Mouse (Mus musculus): ENCODE data around the gene Tspan8.
"Not testable (repeated sequence)": the region's sequence is repeated elsewhere in the genome, so short reads cannot be mapped to it uniquely, and the experiment has no call there.

The Tspan8 gene

GRCm38 (mm10) chr10:115816511-115816910, at the start of gene Tspan8:
TSS of gene Tspan8 (plus strand) at chr10:115816832.
- no peak for ATAC-seq (ENCODE audit: low TSS enrichment)

- ATAC-seq (ENCODE audit: low TSS enrichment), result no peak
These were observed 46.6 kb upstream of the Tspan8 start for GRCm38 (mm10) chr10:115770032-115770431.

GRCm38 (mm10) chr10:115774451-115774850, 42.2 kb upstream of the Tspan8 start:
- ATAC-seq (ENCODE audit: low TSS enrichment), result no peak

- ATAC-seq (ENCODE audit: low TSS enrichment), result no peak
These were observed 40.4 kb upstream of the Tspan8 start for GRCm38 (mm10) chr10:115775945-115776905.

- ATAC-seq (ENCODE audit: low TSS enrichment), result no peak
These were observed 39.3 kb upstream of the Tspan8 start for GRCm38 (mm10) chr10:115777366-115777765.

GRCm38 (mm10) chr10:115778624-115779023, 38.0 kb upstream of the Tspan8 start:
- ATAC-seq (ENCODE audit: low TSS enrichment), result no peak

GRCm38 (mm10) chr10:115780239-115781016, 36.2 kb upstream of the Tspan8 start:
- no peak for ATAC-seq (ENCODE audit: low TSS enrichment)

- no peak for ATAC-seq (ENCODE audit: low TSS enrichment)
These were observed 33.4 kb upstream of the Tspan8 start for GRCm38 (mm10) chr10:115783232-115783631.

- ATAC-seq (ENCODE audit: low TSS enrichment), result no peak
These were observed 25.8 kb upstream of the Tspan8 start for GRCm38 (mm10) chr10:115790788-115791187.

GRCm38 (mm10) chr10:115796072-115796788, 20.4 kb upstream of the Tspan8 start:
- ATAC-seq (ENCODE audit: low TSS enrichment), result no peak

GRCm38 (mm10) chr10:115801464-115801863, 15.2 kb upstream of the Tspan8 start:
- no peak for ATAC-seq (ENCODE audit: low TSS enrichment)

GRCm38 (mm10) chr10:115803013-115803412, 13.6 kb upstream of the Tspan8 start:
- ATAC-seq (ENCODE audit: low TSS enrichment), result not testable (repeated sequence)

GRCm38 (mm10) chr10:115803765-115804164, 12.9 kb upstream of the Tspan8 start:
- ATAC-seq (ENCODE audit: low TSS enrichment), result no peak

GRCm38 (mm10) chr10:115805987-115806386, 10.6 kb upstream of the Tspan8 start:
- no peak for ATAC-seq (ENCODE audit: low TSS enrichment)

- ATAC-seq (ENCODE audit: low TSS enrichment), result no peak
These were observed 7.5 kb upstream of the Tspan8 start for GRCm38 (mm10) chr10:115809169-115809568.

GRCm38 (mm10) chr10:115811519-115811918, 5.1 kb upstream of the Tspan8 start:
- no peak for ATAC-seq (ENCODE audit: low TSS enrichment)

GRCm38 (mm10) chr10:115814878-115815277, 1.8 kb upstream of the Tspan8 start:
- no peak for ATAC-seq (ENCODE audit: low TSS enrichment)

- ATAC-seq (ENCODE audit: low TSS enrichment), result no peak
These were observed 558 bp downstream of the Tspan8 start for GRCm38 (mm10) chr10:115817056-115817724.

GRCm38 (mm10) chr10:115825289-115825688, 8.7 kb downstream of the Tspan8 start:
- ATAC-seq (ENCODE audit: low TSS enrichment), result peak; percentile 95

- peak; percentile 51; the same call in 1 of the 2 replicates for ATAC-seq (ENCODE audit: low TSS enrichment)
These were observed 12.2 kb downstream of the Tspan8 start for GRCm38 (mm10) chr10:115828872-115829271.

GRCm38 (mm10) chr10:115829696-115830095, 13.1 kb downstream of the Tspan8 start:
- ATAC-seq (ENCODE audit: low TSS enrichment), result no peak
